Mouse (Mus musculus) limb, embryonic 12.5 days (tissue): ENCODE measurements around the gene Tmie. TPM values are rescaled to one million over a fixed set of nuclear protein-coding genes. Genes with fewer than 3 reads are reported as not detected.
A peak's percentile ranks its signal among the peaks of the same experiment; 100 is the strongest.

ENCODE experiments used
- ATAC-seq: fragments of 200-750 bp; cut with Nextera tagmentation; 2 replicates; pipeline ENCODE4 v1.8.0; 2017; ENCODE audit warnings: low read depth, moderate TSS enrichment; ENCODE audit not compliant: insufficient number of reproducible peaks, insufficient read depth, low FRiP score, low TSS enrichment
- H3K27ac ChIP-seq: fragments of 300-500 bp; sonication (generic); 2 replicates; pipeline ENCODE4 v1.5.1; 2016; ENCODE audit warnings: mild to moderate bottlenecking, moderate library complexity
- H3K27me3 ChIP-seq: fragments of 300-500 bp; sonication (generic); 2 replicates; pipeline ENCODE4 v1.6.1; 2016; ENCODE audit warnings: mild to moderate bottlenecking, moderate library complexity
- H3K36me3 ChIP-seq: fragments of 300-500 bp; sonication (generic); 2 replicates; pipeline ENCODE4 v1.6.1; 2016; ENCODE audit warnings: mild to moderate bottlenecking, moderate library complexity
- H3K4me1 ChIP-seq: fragments of 300-500 bp; sonication (generic); replicated peaks from 2 replicates; pipeline ENCODE4 v1.6.1; 2016
- H3K4me2 ChIP-seq: fragments of 300-500 bp; sonication (generic); 2 replicates; pipeline ENCODE4 v1.6.1; 2016; ENCODE audit warnings: mild to moderate bottlenecking, moderate library complexity
- H3K4me3 ChIP-seq: fragments of 300-500 bp; sonication (generic); replicated peaks from 2 replicates; pipeline ENCODE4 v1.5.1; 2016; ENCODE audit warnings: mild to moderate bottlenecking
- H3K9ac ChIP-seq: fragments of 300-500 bp; sonication (generic); replicated peaks from 2 replicates; pipeline ENCODE4 v1.6.1; 2016; ENCODE audit warnings: mild to moderate bottlenecking, moderate library complexity
- H3K9me3 ChIP-seq: fragments of 300-500 bp; sonication (generic); 2 replicates; pipeline ENCODE4 v1.6.1; 2016; ENCODE audit warnings: mild to moderate bottlenecking, moderate library complexity
- WGBS: fragments of 180-500 bp; shearing (Covaris S2); methylation state at CpG from one replicate; pipeline ENCODE4 v1.1.7; 2016; 5-methylcytosine and 5-hydroxymethylcytosine counted together
- polyA plus RNA-seq: library from polyadenylated mRNA; unstranded; fragments of >200 nt; fragmentation: Nextera tagmentation; extraction: Ambion mirVana; gene quantifications from 2 replicates; pipeline ENCODE4 v1.2.1, GENCODE M21; 2016

Gene Tmie
- 0.68 and 0.87 TPM in 2 replicates for polyA plus RNA-seq

GRCm38 (mm10) chr9:110879998-110880561 lies at the start of gene Tmie:
Tmie (minus strand) TSS chr9:110880113.
- peak within 1 kb of the TSS; percentile 84 for H3K4me2 ChIP-seq
- H3K9ac ChIP-seq: peak within 1 kb of the TSS; percentile 67
- whole genome bisulfite sequencing: under 1% methylated on average over 57 of the region's 57 CpGs
- H3K27me3 ChIP-seq: peaks cover 57% of the 10 kb centered on the region
- H3K4me1 ChIP-seq: peaks cover 16% of the 10 kb centered on the region
- H3K36me3 ChIP-seq: no peaks in the 10 kb centered on the region
- H3K9me3 ChIP-seq: no peaks in the 10 kb centered on the region
- peak within 1 kb of the TSS; percentile 58 for H3K4me3 ChIP-seq
- H3K27ac ChIP-seq: 0 out of 2 replicates have a peak within 1 kb of the TSS, but pooled peaks have one; percentile 1
- peak; percentile 70 for ATAC-seq

- Histone ChIP-seq H3K36me3 (no peaks in the 10 kb centered on the region), H3K4me3 (no peak overlapping the region), H3K27ac (no peak overlapping the region), H3K9ac (no peak overlapping the region), H3K4me1 (no peaks in the 10 kb centered on the region), H3K9me3 (no peaks in the 10 kb centered on the region), H3K4me2 (no peak overlapping the region), H3K27me3 (no peaks in the 10 kb centered on the region)
- WGBS: 19% methylated on average over 7 of the region's 7 CpGs
- ATAC-seq: no peak
Observed at GRCm38 (mm10) chr9:110922759-110923158, 42.8 kb upstream of the Tmie start.

DNA sequence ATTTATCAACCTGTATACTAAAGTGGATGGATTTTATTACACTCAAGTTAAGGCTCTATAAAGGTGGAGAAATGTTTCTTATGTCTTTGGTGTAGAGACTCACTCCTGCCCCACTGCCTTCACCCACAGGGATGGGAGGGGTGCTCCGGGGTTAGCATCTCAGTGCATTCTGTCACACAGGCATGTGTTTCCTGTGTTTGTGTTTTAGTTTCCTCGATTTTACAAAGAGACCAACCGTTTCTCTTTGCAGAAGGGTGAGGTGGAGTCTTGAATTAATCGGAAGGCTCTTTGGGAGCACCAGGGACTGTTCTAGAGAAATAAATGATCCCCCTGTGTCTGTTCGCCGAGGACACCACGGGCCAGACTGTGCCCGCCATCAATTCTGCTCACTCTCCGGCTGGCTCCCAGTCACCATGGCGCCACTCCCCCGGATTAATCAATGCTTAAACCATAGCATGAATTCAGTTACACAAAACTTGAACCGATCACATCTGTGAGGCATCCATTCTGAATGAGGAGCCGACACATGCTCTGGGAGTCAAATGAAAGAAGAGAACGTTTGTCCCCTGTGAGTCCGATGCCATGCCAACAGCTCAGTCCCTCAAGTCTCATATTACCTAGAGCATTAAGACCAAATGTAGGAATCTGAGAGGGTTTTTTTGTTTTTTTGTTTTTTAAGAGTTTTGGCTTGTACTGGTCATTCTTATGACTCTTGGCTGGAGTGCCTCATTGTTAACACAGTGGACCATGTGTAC lies 40.9 kb upstream of the Tmie start:
- no peak overlapping the region for H3K4me2 ChIP-seq
- no peak overlapping the region for H3K9ac ChIP-seq
- no peaks in the 10 kb centered on the region for H3K27me3 ChIP-seq
- H3K4me3 ChIP-seq: no peak overlapping the region
- no peak overlapping the region for H3K27ac ChIP-seq
- H3K9me3 ChIP-seq: no peaks in the 10 kb centered on the region
- H3K36me3 ChIP-seq: no peaks in the 10 kb centered on the region
- ATAC-seq: no peak
- 65% methylated on average over 15 of the region's 15 CpGs for WGBS
- no peaks in the 10 kb centered on the region for H3K4me1 ChIP-seq

GRCm38 (mm10) chr9:110916786-110917185 lies 36.9 kb upstream of the Tmie start, which contains the start of gene Fam240a:
Fam240a (minus strand) TSS chr9:110916861.
- Histone ChIP-seq H3K27ac (no peak within 1 kb of the TSS), H3K4me3 (no peak within 1 kb of the TSS), H3K9ac (no peak within 1 kb of the TSS), H3K9me3 (no peaks in the 10 kb centered on the region), H3K4me1 (no peaks in the 10 kb centered on the region), H3K4me2 (no peak within 1 kb of the TSS), H3K27me3 (no peaks in the 10 kb centered on the region), H3K36me3 (no peaks in the 10 kb centered on the region)
- 87% methylated on average over 7 of the region's 7 CpGs for WGBS
- no peak for ATAC-seq

DNA sequence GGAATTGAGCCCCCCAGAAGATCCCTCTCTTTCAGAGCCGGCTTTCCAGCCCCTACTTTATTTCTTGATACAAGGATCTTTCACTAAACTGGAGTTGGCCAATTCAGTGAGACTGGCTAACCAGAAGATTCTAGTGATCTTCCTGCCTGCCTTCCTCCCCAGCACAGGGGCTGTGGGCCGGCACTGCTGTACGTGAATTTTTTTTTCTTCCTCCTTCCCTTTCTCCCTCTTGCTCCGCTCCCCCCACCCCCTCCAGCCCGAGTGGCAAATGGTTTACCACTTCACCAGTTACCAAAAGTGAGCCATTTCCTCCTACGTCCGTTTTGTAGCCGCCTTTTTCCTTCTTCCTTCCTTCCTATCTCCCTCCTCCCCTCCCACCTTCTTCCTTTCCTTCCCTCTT lies 35.6 kb upstream of the Tmie start:
- Histone ChIP-seq H3K27ac (no peak overlapping the region), H3K4me2 (no peak overlapping the region), H3K36me3 (no peaks in the 10 kb centered on the region), H3K4me1 (no peaks in the 10 kb centered on the region), H3K4me3 (no peak overlapping the region), H3K9me3 (no peaks in the 10 kb centered on the region), H3K27me3 (no peaks in the 10 kb centered on the region), H3K9ac (no peak overlapping the region)
- no peak for ATAC-seq
- 64% methylated on average over 8 of the region's 8 CpGs for WGBS

DNA sequence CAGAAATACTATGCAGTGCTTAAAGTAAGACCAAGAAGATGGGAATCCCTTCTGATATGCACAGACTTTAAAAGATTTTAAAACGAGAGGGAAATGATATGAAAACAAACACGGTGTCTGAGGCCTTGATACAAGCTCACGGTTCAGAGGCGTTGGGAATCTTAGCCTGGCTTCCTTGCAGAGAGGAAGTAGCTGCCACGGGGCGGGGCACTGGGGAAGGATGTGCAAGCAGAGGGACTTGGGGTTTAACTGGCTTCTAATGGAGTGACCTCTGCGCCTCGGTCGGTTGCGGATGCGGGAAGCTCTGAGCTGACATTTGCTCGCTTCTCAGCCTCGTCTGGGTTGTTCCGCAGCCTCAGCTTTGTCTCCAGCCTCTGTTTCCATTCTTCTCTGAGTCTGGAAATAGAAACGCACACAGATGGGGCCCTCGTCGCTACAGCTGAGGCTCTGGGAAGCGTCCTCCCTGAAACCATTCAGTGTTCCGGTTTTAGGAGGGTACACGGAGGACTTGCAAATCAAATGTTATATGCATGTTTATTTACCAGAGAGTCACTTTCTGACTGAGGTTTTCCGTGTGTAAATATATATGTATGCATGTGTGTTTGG lies 34.8 kb upstream of the Tmie start:
- Histone ChIP-seq H3K4me3 (no peak overlapping the region), H3K27ac (no peak overlapping the region), H3K4me1 (no peaks in the 10 kb centered on the region), H3K36me3 (no peaks in the 10 kb centered on the region), H3K9ac (no peak overlapping the region), H3K9me3 (no peaks in the 10 kb centered on the region), H3K27me3 (no peaks in the 10 kb centered on the region), H3K4me2 (no peak overlapping the region)
- no peak for ATAC-seq
- WGBS: 65% methylated on average over 21 of the region's 21 CpGs

DNA sequence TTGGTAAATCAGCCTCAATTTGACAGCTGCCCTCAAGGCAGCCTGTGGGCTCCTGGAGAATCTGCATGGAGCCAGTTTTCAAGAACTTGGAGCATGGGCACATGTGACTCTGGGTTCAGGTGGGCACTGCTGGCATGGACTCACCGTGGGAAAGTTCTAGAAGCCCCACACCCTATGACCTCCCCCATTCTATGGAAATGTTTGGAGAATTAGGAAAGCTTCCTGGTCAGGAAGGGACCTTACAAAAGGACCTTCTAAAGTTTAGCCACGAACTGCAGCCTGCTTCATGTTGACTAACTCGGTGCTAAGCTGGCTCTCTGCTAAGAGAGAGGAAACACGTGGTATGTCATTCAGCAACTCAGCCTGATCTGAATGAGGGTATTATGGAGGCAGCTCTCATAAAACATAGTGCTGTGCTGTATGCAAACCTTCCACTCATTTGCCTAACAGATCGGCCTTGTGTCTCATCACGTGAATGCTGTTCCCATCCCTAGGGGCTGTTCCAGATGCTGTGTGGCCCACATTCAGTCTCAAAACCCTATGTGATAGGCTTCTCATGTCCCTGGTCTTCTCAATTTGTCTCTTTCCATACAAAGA lies 29.6 kb upstream of the Tmie start:
- H3K9ac ChIP-seq: no peak overlapping the region
- no peaks in the 10 kb centered on the region for H3K4me1 ChIP-seq
- ATAC-seq: no peak
- 0 out of 2 replicates have a peak overlapping the region, but pooled peaks have one; percentile 4 for H3K27ac ChIP-seq
- no peaks in the 10 kb centered on the region for H3K9me3 ChIP-seq
- no peak overlapping the region for H3K4me3 ChIP-seq
- 79% methylated on average over 6 of the region's 6 CpGs for WGBS
- H3K27me3 ChIP-seq: no peaks in the 10 kb centered on the region
- no peak overlapping the region for H3K4me2 ChIP-seq
- H3K36me3 ChIP-seq: no peaks in the 10 kb centered on the region

DNA sequence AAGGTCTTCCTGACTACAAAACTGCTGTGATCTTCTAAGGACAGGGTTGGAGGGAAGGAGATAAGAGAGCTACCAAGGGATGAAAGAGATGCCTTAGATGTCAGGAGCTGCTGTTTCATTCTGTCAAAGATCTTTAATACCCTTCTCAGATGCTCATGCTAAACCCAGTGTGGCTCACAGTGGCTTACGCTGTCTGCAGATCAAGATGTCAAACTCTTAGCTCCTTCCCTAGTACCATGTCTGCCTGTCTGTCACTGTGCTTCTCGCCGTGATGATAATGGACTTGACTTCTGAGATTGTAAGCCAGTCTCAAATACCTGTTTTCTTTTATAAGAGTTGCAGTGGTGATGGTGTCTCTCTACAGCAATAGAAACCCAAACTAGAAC lies 28.7 kb upstream of the Tmie start:
- Histone ChIP-seq H3K27me3 (no peaks in the 10 kb centered on the region), H3K4me1 (no peaks in the 10 kb centered on the region), H3K9ac (no peak overlapping the region), H3K4me2 (no peak overlapping the region), H3K4me3 (no peak overlapping the region), H3K9me3 (no peaks in the 10 kb centered on the region), H3K27ac (no peak overlapping the region), H3K36me3 (no peaks in the 10 kb centered on the region)
- 89% methylated on average over 3 of the region's 3 CpGs for WGBS
- no peak for ATAC-seq

GRCm38 (mm10) chr9:110907838-110908630 lies 28.1 kb upstream of the Tmie start:
- Histone ChIP-seq H3K9ac (no peak overlapping the region), H3K27ac (no peak overlapping the region), H3K27me3 (no peaks in the 10 kb centered on the region), H3K4me1 (no peaks in the 10 kb centered on the region), H3K4me3 (no peak overlapping the region), H3K9me3 (no peaks in the 10 kb centered on the region), H3K4me2 (no peak overlapping the region), H3K36me3 (no peaks in the 10 kb centered on the region)
- no peak for ATAC-seq
- 88% methylated on average over 4 of the region's 4 CpGs for WGBS

DNA sequence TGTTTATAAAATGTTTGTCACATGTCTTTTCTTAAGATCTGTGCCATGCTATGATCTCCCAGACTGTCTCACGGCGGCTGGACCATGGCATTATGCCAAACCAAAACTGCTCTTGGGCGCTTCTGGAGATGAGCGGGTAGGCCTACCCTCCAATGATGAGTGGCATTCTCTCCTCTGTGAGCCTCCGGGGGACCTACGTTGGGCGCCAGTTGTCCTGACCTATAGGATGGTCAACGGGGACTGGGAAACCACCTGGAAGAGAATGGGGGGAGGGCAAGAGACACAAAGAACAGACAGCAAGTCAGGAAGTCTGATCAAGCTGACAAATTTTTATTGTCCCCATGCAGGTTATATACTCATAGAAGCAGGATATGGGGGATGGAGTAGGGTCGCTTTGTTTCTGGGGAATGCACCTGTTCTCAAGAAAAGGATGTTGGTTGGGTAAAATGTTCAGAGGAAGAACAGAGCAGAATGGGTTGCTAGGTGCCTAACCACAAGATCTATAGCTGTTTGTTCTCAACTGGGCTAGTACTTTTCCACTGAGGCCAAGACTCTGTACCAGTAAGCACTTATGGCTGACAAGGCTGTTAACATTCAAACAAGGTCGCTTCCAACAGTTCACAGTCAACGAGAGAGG lies 27.4 kb upstream of the Tmie start:
- ATAC-seq: no peak
- Histone ChIP-seq H3K4me3 (no peak overlapping the region), H3K4me1 (no peaks in the 10 kb centered on the region), H3K27me3 (no peaks in the 10 kb centered on the region), H3K9ac (no peak overlapping the region), H3K9me3 (no peaks in the 10 kb centered on the region), H3K27ac (no peak overlapping the region), H3K4me2 (no peak overlapping the region), H3K36me3 (no peaks in the 10 kb centered on the region)
- WGBS: 92% methylated on average over 11 of the region's 11 CpGs
